Mouse (Mus musculus) lung, embryonic 14.5 days (tissue): ENCODE measurements around the gene Kif5a. TPM values are rescaled to one million over a fixed set of nuclear protein-coding genes. Genes with fewer than 3 reads are reported as not detected.
A peak's percentile ranks its signal among the peaks of the same experiment; 100 is the strongest.

Source experiments
- ATAC-seq: fragments of 200-750 bp; cut with Nextera tagmentation; 2 replicates; pipeline ENCODE4 v1.8.0; 2017; ENCODE audit warnings: mild to moderate bottlenecking, moderate TSS enrichment, moderate library complexity; ENCODE audit not compliant: insufficient read depth
- DNase-seq: peaks from one replicate; pipeline ENCODE4 v3.0.0-alpha.2; 2015
- H3K27ac ChIP-seq: fragments of 300-500 bp; sonication (generic); 2 replicates; pipeline ENCODE4 v1.5.1; 2014; ENCODE audit warnings: low read depth, mild to moderate bottlenecking, moderate library complexity
- H3K27me3 ChIP-seq: fragments of 300-500 bp; sonication (generic); 2 replicates; pipeline ENCODE4 v1.6.1; 2014; ENCODE audit warnings: low read length, control low read depth; ENCODE audit not compliant: insufficient read depth
- H3K36me3 ChIP-seq: fragments of 300-500 bp; sonication (generic); 2 replicates; pipeline ENCODE4 v1.6.1; 2014; ENCODE audit warnings: control low read depth; ENCODE audit not compliant: insufficient read depth
- H3K4me1 ChIP-seq: fragments of 300-500 bp; sonication (generic); 2 replicates; pipeline ENCODE4 v1.6.1; 2014; ENCODE audit warnings: antibody characterized with exemption, control low read depth; ENCODE audit not compliant: insufficient read depth
- H3K4me2 ChIP-seq: fragments of 300-500 bp; sonication (generic); 2 replicates; pipeline ENCODE4 v1.6.1; 2014; ENCODE audit warnings: mild to moderate bottlenecking
- H3K4me3 ChIP-seq: fragments of 300-500 bp; sonication (generic); 2 replicates; pipeline ENCODE4 v1.5.1; 2014; ENCODE audit warnings: low read depth, low read length
- H3K9ac ChIP-seq: fragments of 300-500 bp; sonication (generic); 2 replicates; pipeline ENCODE4 v1.6.1; 2014
- H3K9me3 ChIP-seq: fragments of 300-500 bp; sonication (generic); 2 replicates; pipeline ENCODE4 v1.6.1; 2016; ENCODE audit warnings: low read depth, low read length, control low read depth
- CTCF ChIP-seq: IDR thresholded peaks from 2 replicates; pipeline ENCODE4 v1.5.1; 2016; ENCODE audit warnings: antibody characterized with exemption, low read depth
- WGBS: fragments of 180-500 bp; shearing (Covaris S2); extraction: QIAGEN DNeasy Blood & Tissue Kit; methylation state at CpG from one replicate; pipeline ENCODE4 v1.1.7; 2014; 5-methylcytosine and 5-hydroxymethylcytosine counted together
- polyA plus RNA-seq: library from polyadenylated mRNA; unstranded; fragments of >200 nt; fragmentation: Nextera tagmentation; extraction: Ambion mirVana; gene quantifications from 2 replicates; pipeline ENCODE4 v1.2.1, GENCODE M21; 2014

Kif5a gene
- polyA plus RNA-seq, 1 experiment from 2014 or later: 0.64 TPM

DNA sequence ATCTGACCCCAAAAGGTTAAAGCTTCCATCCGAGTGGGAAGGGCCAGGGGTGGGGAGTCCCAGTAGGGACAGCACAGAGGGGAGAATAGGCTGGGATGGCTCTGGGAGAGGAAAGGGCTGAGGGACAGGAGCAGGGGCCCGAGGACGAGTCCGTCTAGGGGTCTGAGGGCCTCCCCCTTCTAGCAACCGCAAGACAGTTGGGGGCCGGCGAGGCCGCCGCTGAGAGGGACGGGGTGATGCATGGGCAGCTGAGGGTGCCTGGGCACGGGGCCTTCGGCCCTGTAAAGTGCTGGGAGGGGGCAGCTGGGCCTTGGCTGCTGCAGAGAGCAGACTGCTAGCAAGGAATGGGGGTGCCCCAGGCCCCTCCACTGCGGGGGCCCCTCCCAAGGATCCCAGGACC is 22.5 kb upstream of the Kif5a start:
- WGBS: 74% methylated on average over 13 of the region's 13 CpGs
- ATAC-seq: no peak

GRCm38 (mm10) chr10:127284724-127285500 is 21.8 kb upstream of the Kif5a start:
- 69% methylated on average over 11 of the region's 11 CpGs for WGBS

More for the DNA sequence above, 22.5 kb upstream of the Kif5a start:
- H3K27ac ChIP-seq: no peak overlapping the region
- no peak for TF ChIP-seq CTCF
- peaks cover 20% of the 10 kb centered on the region; the same call in 1 of the 2 replicates for H3K4me1 ChIP-seq
- peaks cover 69% of the 10 kb centered on the region for H3K36me3 ChIP-seq
- peak overlapping the region; percentile 20; the same call in 1 of the 2 replicates for H3K9ac ChIP-seq
- H3K9me3 ChIP-seq: no peaks in the 10 kb centered on the region
- H3K4me2 ChIP-seq: no peak overlapping the region
- DNase-seq: no peak
- H3K27me3 ChIP-seq: no peaks in the 10 kb centered on the region; the same call in 1 of the 2 replicates
- H3K4me3 ChIP-seq: peak overlapping the region; percentile 3; the same call in 1 of the 2 replicates

GRCm38 (mm10) chr10:127284105-127284622 is 21.0 kb upstream of the Kif5a start:
- DNase-seq (no peak), ATAC-seq (no peak)
- no peak for TF ChIP-seq CTCF
- H3K4me2 ChIP-seq: no peak overlapping the region
- 85% methylated on average over 7 of the region's 7 CpGs for WGBS
- no peak overlapping the region for H3K27ac ChIP-seq
- H3K27me3 ChIP-seq: no peaks in the 10 kb centered on the region; the same call in 1 of the 2 replicates
- H3K4me1 ChIP-seq: peaks cover 14% of the 10 kb centered on the region; the same call in 1 of the 2 replicates
- H3K9me3 ChIP-seq: no peaks in the 10 kb centered on the region
- no peak overlapping the region for H3K4me3 ChIP-seq
- peaks cover 84% of the 10 kb centered on the region for H3K36me3 ChIP-seq
- H3K9ac ChIP-seq: no peak overlapping the region

More at GRCm38 (mm10) chr10:127284724-127285500, 21.8 kb upstream of the Kif5a start:
- ATAC-seq (no peak), DNase-seq (no peak)
- no peak overlapping the region for H3K27ac ChIP-seq
- no peak for TF ChIP-seq CTCF
- peak overlapping the region; percentile 3; the same call in 1 of the 2 replicates for H3K4me3 ChIP-seq
- H3K4me1 ChIP-seq: peaks cover 18% of the 10 kb centered on the region; the same call in 1 of the 2 replicates
- H3K9me3 ChIP-seq: no peaks in the 10 kb centered on the region
- H3K36me3 ChIP-seq: peaks cover 76% of the 10 kb centered on the region
- no peak overlapping the region for H3K4me2 ChIP-seq
- H3K9ac ChIP-seq: peak overlapping the region; percentile 20
- H3K27me3 ChIP-seq: no peaks in the 10 kb centered on the region; the same call in 1 of the 2 replicates

- 79% methylated on average over 13 of the region's 13 CpGs for WGBS
- Histone ChIP-seq H3K27me3 (no peaks in the 10 kb centered on the region; the same call in 1 of the 2 replicates), H3K4me1 (peaks cover 12% of the 10 kb centered on the region; the same call in 1 of the 2 replicates), H3K9ac (no peak overlapping the region), H3K4me2 (no peak overlapping the region), H3K9me3 (no peaks in the 10 kb centered on the region), H3K4me3 (no peak overlapping the region), H3K27ac (no peak overlapping the region), H3K36me3 (peaks cover 98% of the 10 kb centered on the region)
- ATAC-seq (no peak), DNase-seq (no peak)
- no peak for TF ChIP-seq CTCF
These were observed 19.6 kb upstream of the Kif5a start for GRCm38 (mm10) chr10:127282620-127283215.

- 84% methylated on average over 8 of the region's 8 CpGs for WGBS
- H3K27ac ChIP-seq: no peak overlapping the region
- H3K4me3 ChIP-seq: no peak overlapping the region
- no peak for TF ChIP-seq CTCF
- H3K36me3 ChIP-seq: peaks cover 100% of the 10 kb centered on the region
- no peaks in the 10 kb centered on the region for H3K9me3 ChIP-seq
- ATAC-seq (no peak), DNase-seq (no peak)
- H3K4me2 ChIP-seq: no peak overlapping the region
- H3K9ac ChIP-seq: no peak overlapping the region
- no peaks in the 10 kb centered on the region for H3K4me1 ChIP-seq
- no peaks in the 10 kb centered on the region; the same call in 1 of the 2 replicates for H3K27me3 ChIP-seq
These were observed 18.2 kb upstream of the Kif5a start for GRCm38 (mm10) chr10:127281316-127281715.

GRCm38 (mm10) chr10:127279730-127280129 is 16.6 kb upstream of the Kif5a start:
- Histone ChIP-seq H3K36me3 (peaks cover 100% of the 10 kb centered on the region), H3K4me2 (no peak overlapping the region), H3K4me3 (no peak overlapping the region), H3K9me3 (no peaks in the 10 kb centered on the region), H3K27me3 (no peaks in the 10 kb centered on the region), H3K27ac (no peak overlapping the region), H3K4me1 (no peaks in the 10 kb centered on the region), H3K9ac (no peak overlapping the region)
- no peak for ATAC-seq
- TF ChIP-seq CTCF: no peak; the same call in 1 of the 2 replicates
- 94% methylated on average over 2 of the region's 2 CpGs for WGBS
- no peak for DNase-seq
